Mouse (Mus musculus): ENCODE data around the gene Anks1b.

Anks1b gene

DNA sequence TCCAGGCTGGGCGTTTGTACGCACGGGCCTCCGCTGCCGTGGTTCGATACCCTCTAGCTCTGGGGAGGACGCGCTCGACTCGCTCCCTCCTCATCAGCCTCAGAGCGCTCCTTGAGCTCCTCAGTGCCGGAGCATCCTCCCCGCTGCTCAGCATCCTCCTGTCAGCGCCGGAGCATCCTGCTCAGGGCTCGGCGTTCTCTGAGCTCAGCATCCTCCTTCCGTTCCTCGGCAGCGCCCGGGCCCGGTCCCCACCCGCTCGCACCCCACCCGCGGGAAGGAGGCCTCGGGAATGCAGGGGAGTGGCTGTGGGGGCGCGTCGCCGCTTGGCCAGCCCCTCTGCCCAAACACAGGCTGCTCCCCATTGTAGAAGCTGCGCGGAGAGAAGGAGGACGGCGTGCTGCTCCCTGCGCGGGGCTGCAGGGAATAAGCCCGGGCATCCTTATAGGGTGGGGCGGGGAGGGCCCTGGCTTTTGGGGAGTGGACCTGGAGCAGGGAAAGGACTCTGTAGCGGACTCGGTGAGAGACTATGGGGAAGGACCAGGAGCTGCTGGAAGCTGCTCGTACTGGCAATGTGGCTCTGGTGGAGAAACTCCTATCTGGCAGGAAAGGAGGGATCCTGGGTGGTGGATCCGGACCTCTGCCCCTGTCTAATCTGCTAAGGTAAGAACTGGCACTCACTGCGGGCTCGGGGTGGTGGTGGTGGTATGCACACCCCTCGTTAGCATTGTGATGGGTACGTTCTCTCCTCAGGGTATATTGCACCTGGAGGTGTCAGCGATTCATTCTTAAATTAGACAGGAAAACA lies at the start of gene Anks1b:
TSS of gene Anks1b (plus strand) at position 364 of the 805 bp plus-strand sequence.
- DNase-seq (ENCODE audit: low spot score): no peak

DNA sequence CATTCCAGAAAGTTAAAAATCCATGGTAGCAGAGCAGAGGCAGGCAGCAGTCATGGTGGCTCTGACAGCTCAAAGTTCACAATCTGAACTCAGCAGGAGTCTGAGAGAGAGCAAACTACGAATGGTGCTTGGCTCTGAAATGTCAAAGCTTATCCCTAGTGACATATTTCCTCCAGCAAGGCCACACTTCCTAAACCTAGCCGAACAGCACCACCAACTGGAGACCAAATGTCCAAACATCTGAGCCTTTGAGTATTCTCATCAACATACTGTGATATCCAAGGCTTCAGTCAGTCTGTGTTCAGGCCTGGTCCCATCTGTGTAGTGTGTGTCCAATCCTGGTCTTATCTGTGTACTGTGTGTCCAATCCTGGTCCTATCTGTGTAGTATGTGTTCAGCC lies 49.4 kb upstream of the Anks1b start:
- peak; percentile 17 for DNase-seq (ENCODE audit: low spot score)

DNA sequence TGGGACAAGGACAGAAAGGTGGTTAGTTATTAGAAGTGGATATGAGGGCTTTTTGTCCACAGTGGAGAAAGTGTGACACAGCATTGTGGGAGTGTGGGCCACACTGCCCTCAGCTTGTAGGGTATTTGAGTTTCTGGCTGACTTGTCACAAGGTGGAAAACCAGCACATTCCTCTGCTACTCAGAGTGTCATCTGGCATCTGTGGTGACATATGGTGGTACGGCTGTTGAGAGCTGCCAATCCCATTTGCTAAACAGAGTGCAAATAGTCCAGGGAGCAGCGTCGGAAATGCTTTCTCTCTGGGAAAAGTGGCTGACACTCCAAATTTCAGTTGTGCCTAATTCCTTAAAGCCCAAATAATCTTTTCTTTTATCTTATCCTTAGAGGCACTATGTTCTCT lies 46.4 kb upstream of the Anks1b start:
- DNase-seq (ENCODE audit: low spot score): no peak

- DNase-seq (ENCODE audit: low spot score): no peak
Observed at GRCm38 (mm10) chr10:89832334-89832733, 41.0 kb upstream of the Anks1b start.

DNA sequence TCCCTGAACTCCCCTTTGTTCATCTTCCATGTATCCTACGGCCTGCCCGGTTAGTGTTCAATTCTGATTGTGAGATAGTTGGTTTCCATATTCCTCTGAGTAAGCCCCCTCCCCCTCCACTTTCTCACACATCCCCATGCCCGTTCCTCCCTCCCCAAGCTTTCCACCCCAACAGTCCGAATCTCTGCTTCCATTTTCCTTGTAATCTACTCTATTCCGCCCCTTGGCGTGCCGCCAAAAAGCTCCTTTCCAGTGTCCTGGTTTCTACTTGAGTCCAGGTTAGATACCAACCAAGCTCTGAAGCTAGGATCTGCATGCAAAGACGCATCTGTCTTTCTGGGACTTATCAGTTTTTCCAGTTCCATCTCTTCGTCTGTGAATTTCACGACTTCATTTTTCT lies 40.1 kb upstream of the Anks1b start:
- DNase-seq (ENCODE audit: low spot score): no peak

DNA sequence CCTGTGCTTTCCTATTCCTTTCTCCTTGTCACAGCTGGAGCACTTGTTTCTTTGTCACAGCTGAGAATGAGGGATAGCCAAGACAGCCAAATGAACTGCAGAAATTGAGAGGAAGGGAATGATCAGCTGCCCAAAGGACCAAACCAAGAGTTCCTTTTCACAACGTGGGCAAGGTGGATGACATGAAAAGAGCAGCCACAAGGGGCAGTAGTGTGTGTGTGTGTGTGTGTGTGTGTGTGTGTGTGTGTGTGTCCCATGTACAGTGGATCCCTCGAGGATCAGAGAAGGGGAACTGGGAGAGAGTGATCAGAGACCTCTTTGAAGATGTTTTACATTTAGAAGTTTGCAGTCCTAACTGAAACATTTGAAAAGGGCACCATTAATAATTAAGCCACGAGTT lies 35.8 kb upstream of the Anks1b start:
- no peak for DNase-seq (ENCODE audit: low spot score)

GRCm38 (mm10) chr10:89838834-89839233 lies 34.5 kb upstream of the Anks1b start:
- no peak for DNase-seq (ENCODE audit: low spot score)

DNA sequence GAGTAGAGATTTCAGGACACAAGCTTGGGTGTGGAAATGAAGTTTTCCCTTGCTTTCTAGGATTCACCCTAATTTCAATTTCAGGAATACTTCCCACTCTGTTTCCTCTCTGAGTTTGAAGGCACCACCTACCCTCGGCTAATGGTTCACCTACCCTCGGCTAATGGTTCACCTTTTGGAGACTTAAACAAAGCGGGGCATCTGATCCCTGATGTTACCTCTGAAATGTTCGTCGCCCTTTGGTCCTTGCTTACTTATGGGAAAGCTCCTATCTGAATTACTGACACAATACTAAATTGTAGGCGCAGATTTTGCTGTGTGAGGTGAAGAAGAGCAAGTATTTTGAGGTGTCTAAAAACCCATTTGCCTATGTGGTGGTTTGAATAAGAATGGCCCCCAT lies 22.4 kb upstream of the Anks1b start:
- DNase-seq (ENCODE audit: low spot score): no peak

DNA sequence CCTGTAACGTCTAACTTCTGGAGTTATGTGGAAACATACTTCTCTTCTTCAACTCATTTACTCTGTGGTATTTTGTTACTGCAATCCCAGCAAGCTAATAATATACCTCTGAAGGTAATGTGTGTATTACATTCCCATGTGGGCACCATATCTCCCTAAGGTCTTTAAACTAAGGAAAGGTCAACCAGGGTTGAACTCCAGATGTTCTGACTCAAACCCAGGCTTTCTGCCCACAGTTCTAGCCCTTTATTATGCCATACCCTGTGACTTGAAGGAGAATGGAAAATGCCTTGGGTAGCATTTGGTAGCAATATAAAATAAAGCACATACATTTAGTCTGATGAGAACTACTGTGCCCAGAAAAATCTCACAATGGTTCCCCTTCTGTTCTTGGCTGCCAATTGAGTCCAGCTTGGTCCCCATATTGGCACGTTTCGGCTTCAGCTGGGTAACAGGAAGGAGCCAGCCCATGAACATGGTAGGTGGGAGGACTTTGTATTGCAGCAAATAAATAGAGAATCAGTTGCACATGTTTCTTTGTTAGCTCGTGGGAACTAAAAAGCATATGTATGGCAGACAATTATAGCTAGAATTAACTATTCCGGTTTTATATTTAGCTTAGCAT lies 17.9 kb upstream of the Anks1b start:
- no peak for DNase-seq (ENCODE audit: low spot score)

- DNase-seq (ENCODE audit: low spot score): no peak
Observed at GRCm38 (mm10) chr10:89856286-89856685, 17.0 kb upstream of the Anks1b start.

DNA sequence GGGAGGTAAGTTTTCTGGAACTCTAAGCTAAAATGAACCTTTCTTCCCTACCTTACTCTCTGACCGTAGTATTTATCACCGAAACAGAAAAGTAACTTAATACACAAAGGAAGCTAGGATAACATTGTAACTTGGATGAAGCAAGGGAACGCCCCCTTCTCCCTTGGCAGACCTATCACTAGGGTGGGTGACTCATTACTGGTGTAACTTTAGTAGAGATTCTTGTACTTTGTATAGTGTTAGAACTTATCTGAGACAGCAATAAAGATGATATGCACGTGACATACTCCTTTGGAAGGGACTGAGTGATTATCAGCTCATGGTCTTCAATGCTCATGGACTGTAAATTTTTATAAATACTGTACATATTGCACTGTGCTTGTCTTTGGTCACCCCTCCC lies 5.1 kb upstream of the Anks1b start:
- DNase-seq (ENCODE audit: low spot score): no peak

- no peak for DNase-seq (ENCODE audit: low spot score)
Observed at GRCm38 (mm10) chr10:89868836-89869235, 4.5 kb upstream of the Anks1b start.

- no peak for DNase-seq (ENCODE audit: low spot score)
Observed at GRCm38 (mm10) chr10:89872501-89873145, 686 bp upstream of the Anks1b start.

GRCm38 (mm10) chr10:89874036-89874435 lies 727 bp downstream of the Anks1b start:
- no peak for DNase-seq (ENCODE audit: low spot score)

DNA sequence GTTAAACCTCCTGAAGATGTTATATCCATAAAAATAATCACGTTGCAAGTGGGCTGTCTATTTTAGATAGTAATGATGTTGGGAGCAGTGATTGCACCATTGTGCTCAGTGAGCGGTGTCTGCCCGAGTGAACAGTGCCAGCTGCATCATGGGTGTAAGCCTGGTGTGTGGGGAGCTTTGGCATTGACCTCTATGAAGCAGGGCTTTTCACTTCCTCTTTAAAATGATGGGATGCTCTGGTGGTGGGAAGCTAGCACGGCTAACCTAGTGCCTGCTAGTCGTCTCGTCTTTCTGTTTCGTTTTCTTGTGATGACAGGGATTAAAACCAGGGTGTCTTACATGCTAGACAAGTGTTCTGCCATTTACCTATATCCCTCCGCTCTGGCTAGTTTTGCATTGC lies 10.3 kb downstream of the Anks1b start:
- DNase-seq (ENCODE audit: low spot score): no peak

DNA sequence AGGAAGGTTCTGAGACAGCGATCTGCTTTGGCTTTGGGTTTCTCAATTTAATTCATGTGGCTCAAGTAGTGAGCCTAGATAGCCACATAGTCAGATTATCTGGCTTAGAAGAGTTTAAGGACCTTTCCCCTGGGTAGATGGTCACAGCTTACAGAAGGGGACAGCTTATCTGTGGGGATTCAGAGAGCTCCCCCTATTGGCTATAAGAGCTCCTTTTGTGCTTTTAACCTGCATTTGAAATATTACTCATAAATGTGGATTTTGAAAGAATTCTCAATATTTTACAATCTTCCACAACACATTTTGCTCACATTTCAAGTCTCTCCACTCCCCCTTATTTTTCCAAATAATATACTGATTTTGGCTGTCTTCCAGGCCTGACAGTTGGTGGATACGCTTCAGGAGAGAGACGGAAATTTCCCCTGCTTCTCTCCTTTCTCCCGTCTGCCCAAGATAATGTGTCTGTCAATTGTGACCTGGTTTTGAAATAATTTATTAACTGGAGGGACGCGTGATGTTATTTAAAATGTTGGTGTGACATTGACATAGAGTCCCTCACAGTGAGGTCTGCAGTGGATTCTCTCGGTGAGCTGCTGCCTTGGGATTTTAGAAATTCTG lies 29.5 kb downstream of the Anks1b start:
- DNase-seq (ENCODE audit: low spot score): no peak

GRCm38 (mm10) chr10:89911889-89912288 lies 38.6 kb downstream of the Anks1b start:
- no peak for DNase-seq (ENCODE audit: low spot score)

DNA sequence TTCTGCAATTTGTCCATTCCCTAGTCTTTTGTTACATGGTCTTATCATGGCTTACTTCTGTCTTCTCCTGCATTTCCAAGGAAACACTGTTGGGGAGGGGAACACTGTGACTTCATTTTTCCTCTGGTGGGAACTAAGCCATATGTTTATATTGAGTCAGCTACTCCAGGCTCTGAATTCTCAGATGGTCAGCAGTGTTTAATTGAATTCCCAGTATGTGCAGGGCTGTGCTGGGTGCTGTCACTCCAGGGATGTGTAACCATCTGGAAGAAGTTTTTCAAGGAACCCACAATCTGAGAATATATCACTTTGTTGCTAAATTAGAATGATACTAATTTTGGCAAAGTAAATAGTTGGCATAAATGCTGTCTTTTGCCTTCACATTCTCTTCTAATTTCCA lies 39.9 kb downstream of the Anks1b start:
- DNase-seq (ENCODE audit: low spot score): no peak

GRCm38 (mm10) chr10:89917141-89917540 lies 43.8 kb downstream of the Anks1b start:
- DNase-seq (ENCODE audit: low spot score): no peak

- no peak for DNase-seq (ENCODE audit: low spot score)
Observed at GRCm38 (mm10) chr10:89921965-89922364, 48.7 kb downstream of the Anks1b start.

DNA sequence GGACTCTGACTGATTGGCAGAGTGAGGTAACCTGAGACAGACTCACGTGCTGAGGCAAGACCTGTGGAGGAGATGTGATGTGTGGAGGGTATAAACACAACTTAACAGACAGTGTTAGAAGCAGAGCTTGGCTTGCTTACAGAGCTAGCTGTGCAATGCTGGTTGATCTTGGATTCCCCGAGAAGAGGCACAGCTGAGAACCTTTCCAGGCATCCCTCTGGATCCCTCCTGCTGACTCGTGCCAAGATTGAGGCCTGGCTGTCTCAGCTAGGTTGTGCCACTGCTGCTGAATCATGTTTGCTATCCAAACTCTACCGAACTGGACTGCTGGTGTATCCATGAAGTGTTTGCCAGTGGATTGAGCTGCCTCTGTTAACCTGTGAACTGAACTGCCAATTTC lies 68.9 kb downstream of the Anks1b start:
- DNase-seq (ENCODE audit: low spot score): no peak

DNA sequence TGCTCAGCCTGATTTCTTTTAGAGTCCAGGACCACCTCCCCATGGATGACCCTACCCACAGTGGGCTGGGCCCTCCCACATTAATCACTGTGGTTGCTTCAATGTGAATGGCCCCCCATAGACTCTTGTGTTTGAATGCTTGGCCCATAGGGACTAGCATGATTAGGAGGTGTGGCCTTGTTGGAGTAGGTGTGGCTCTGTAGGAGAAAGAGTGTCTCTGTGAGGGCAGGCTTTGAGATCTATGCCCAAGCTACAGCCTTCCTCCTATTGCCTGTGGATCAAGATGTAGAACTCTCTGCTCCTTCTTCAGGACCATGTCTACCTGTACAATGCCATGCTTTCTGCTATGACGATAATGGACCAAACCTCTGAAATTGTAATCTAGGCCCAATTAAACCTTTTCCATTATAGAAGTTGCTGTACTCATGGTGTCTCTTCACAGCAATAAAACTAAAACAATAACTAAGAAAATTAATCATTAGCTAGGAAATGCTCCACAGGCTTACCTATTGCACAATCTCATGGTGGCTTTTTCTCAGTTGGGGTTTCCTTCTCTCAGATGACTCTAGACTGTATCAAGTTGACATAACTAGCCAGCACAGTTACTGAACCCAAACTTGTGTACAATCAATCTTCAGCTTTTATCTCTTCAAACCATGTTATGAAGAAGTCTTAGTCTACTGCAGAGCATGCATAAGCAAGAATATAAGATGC lies 73.5 kb downstream of the Anks1b start:
- no peak for DNase-seq (ENCODE audit: low spot score)
